Mouse (Mus musculus) small intestine, adult 2 months (tissue): ENCODE results near the gene Tes.

Source experiments
- CTCF ChIP-seq: fragments of 200-500 bp; IDR thresholded peaks from 2 replicates; pipeline ENCODE4 v1.5.1; 2012; ENCODE audit warnings: low read depth, mild to moderate bottlenecking, control low read depth, inconsistent platforms, low read length, moderate library complexity, mixed read lengths; ENCODE audit not compliant: insufficient replicate concordance, insufficient read length; ENCODE audit errors: extremely low read depth
- POLR2A ChIP-seq: fragments of 200-500 bp; IDR thresholded peaks from 2 replicates; pipeline ENCODE4 v1.6.1; 2012; ENCODE audit warnings: low read depth, mild to moderate bottlenecking, control low read depth, inconsistent platforms, low read length, moderate library complexity

GRCm38 (mm10) chr6:17025886-17026285, 39.1 kb upstream of the Tes start:
- TF ChIP-seq POLR2A = no peak
- no peak for TF ChIP-seq CTCF
